Mouse (Mus musculus) forebrain, embryonic 12.5 days (tissue): Measurements from ENCODE around the gene Csnk1g2. TPM values are rescaled to one million over a fixed set of nuclear protein-coding genes. Genes with fewer than 3 reads are reported as not detected.
A peak's percentile ranks its signal among the peaks of the same experiment; 100 is the strongest.

Experiments
- ATAC-seq: fragments of 200-750 bp; cut with Nextera tagmentation; 2 replicates; pipeline ENCODE4 v1.8.0; 2017; ENCODE audit warnings: moderate TSS enrichment; ENCODE audit not compliant: low FRiP score
- H3K27ac ChIP-seq: fragments of 300-500 bp; sonication (generic); 2 replicates; pipeline ENCODE4 v1.5.1; 2016; ENCODE audit warnings: mild to moderate bottlenecking
- H3K27me3 ChIP-seq: fragments of 300-500 bp; sonication (generic); 2 replicates; pipeline ENCODE4 v1.6.1; 2016; ENCODE audit warnings: mild to moderate bottlenecking
- H3K36me3 ChIP-seq: fragments of 300-500 bp; sonication (generic); replicated peaks from 2 replicates; pipeline ENCODE4 v1.6.1; 2016; ENCODE audit warnings: mild to moderate bottlenecking
- H3K4me1 ChIP-seq: fragments of 300-500 bp; sonication (generic); 2 replicates; pipeline ENCODE4 v1.6.1; 2016
- H3K4me2 ChIP-seq: fragments of 300-500 bp; sonication (generic); 2 replicates; pipeline ENCODE4 v1.6.1; 2016; ENCODE audit warnings: mild to moderate bottlenecking, moderate library complexity
- H3K4me3 ChIP-seq: fragments of 300-500 bp; sonication (generic); replicated peaks from 2 replicates; pipeline ENCODE4 v1.5.1; 2016; ENCODE audit warnings: mild to moderate bottlenecking
- H3K9ac ChIP-seq: fragments of 300-500 bp; sonication (generic); 2 replicates; pipeline ENCODE4 v1.6.1; 2016; ENCODE audit warnings: mild to moderate bottlenecking
- H3K9me3 ChIP-seq: fragments of 300-500 bp; sonication (generic); 2 replicates; pipeline ENCODE4 v1.6.1; 2016
- WGBS: fragments of 180-500 bp; shearing (Covaris S2); methylation state at CpG from one replicate; pipeline ENCODE4 v1.1.7; 2016; 5-methylcytosine and 5-hydroxymethylcytosine counted together
- polyA plus RNA-seq: library from polyadenylated mRNA; unstranded; fragments of >200 nt; fragmentation: Nextera tagmentation; extraction: Ambion mirVana; gene quantifications from 2 replicates; pipeline ENCODE4 v1.2.1, GENCODE M21; 2016

Gene Csnk1g2
- polyA plus RNA-seq, 1 experiment from 2014 or later = 161 TPM

DNA sequence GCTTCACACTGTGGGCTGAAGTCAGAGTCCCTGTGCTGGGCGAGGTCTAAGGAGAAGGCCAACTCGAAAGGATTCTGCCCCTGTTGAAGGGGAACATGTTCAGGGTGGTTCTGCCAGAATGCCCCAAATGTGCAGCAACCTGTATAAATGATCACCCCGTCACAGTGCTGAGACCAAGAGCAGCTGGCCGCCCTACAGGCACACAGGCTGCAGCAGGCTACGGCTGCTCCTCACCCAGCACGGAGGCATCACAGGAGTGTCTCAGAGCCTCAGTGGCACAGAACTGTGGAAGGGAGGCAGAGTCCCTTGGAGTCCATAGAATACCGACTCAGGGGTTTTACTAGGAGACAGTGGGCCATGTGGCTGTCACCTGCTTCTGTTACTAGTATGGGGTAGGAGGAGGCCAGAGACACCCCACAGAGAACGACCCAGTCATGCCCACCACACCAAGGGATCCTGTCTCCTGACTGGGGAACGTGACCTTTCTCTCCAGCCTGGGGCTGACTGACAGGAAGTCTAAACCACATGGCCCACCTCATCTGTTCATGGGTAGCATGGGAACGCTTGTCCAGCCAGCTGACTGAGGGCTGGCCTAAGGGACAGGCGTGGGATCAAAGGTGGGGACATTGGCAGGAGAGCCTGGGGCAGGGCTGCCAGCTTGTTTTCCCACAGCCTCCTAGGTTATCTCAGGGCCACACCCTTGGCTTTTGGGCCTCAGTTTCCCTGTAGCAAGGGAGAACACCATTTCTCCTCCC lies 49.5 kb downstream of the Csnk1g2 start:
- no peaks in the 10 kb centered on the region for H3K9me3 ChIP-seq

DNA sequence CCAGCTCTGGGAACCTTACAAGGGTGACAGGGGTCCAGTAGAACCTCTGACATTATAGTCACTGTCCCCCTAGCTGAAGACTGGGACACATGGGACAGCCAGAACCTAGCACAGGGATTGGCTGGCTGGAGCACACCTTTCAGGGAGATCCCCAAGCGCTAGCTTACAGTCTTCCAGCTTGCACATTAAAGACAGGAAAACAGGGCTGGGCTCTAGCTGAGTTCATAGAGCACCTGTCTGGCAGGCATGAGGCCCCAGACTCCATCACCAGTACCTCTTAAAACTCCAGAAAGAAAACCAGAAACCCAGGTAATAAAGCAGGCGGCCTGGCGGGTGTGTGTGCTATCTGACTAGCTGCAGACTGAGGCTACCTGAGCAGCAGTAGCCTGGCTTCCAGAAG lies 51.1 kb downstream of the Csnk1g2 start:
- peaks cover 52% of the 10 kb centered on the region for H3K4me1 ChIP-seq
- no peak overlapping the region for H3K27ac ChIP-seq
- no peaks in the 10 kb centered on the region for H3K27me3 ChIP-seq
- ATAC-seq = no peak
- H3K4me3 ChIP-seq = peak overlapping the region; percentile 98
- H3K36me3 ChIP-seq = peaks cover 43% of the 10 kb centered on the region
- H3K4me2 ChIP-seq = peak overlapping the region; percentile 93
- H3K9me3 ChIP-seq = no peaks in the 10 kb centered on the region
- WGBS = 90% methylated on average over 3 of the region's 3 CpGs
- peak overlapping the region; percentile 99; the same call in 1 of the 2 replicates for H3K9ac ChIP-seq

More for the DNA sequence above, 49.5 kb downstream of the Csnk1g2 start:
- no peak overlapping the region for H3K27ac ChIP-seq
- H3K27me3 ChIP-seq = no peaks in the 10 kb centered on the region
- peaks cover 36% of the 10 kb centered on the region for H3K4me1 ChIP-seq
- no peak overlapping the region for H3K4me3 ChIP-seq
- peaks cover 59% of the 10 kb centered on the region for H3K36me3 ChIP-seq
- ATAC-seq = no peak
- 86% methylated on average over 11 of the region's 11 CpGs for WGBS
- H3K4me2 ChIP-seq = no peak overlapping the region
- peak overlapping the region; percentile 5; the same call in 1 of the 2 replicates for H3K9ac ChIP-seq

DNA sequence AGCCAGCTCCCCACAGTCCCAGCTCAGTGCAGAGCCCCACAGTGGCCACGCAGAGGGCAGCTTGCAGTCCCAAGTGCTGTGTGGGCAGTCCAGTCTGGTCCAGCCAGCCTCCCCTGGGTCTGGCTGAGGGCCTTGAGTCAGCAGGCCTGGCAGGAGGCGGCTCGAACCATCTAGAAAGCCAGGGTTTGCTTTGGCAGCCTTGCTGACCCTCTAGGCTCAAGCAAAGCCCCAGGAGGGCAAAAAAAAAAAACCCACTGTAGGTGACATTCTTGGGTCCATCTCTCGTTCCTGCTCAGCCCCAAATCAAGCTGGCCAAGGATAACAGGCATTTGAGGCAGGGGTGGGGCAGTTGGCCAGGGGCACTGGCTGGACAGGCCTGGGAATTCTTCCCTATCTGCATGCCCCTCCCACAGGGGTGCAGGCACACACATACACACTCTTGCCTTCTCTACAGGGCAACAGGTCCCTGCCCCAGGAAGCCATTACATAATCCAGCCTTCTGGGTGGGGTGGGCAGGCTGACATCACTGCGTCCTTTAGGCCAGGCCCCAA lies 51.6 kb downstream of the Csnk1g2 start:
- H3K4me2 ChIP-seq = peak overlapping the region; percentile 93
- peaks cover 57% of the 10 kb centered on the region for H3K4me1 ChIP-seq
- H3K9me3 ChIP-seq = no peaks in the 10 kb centered on the region
- H3K27me3 ChIP-seq = no peaks in the 10 kb centered on the region
- peaks cover 38% of the 10 kb centered on the region for H3K36me3 ChIP-seq
- H3K9ac ChIP-seq = peak overlapping the region; percentile 99
- no peak for ATAC-seq
- WGBS = 77% methylated on average over 5 of the region's 5 CpGs
- peak overlapping the region; percentile 98 for H3K4me3 ChIP-seq
- no peak overlapping the region for H3K27ac ChIP-seq

DNA sequence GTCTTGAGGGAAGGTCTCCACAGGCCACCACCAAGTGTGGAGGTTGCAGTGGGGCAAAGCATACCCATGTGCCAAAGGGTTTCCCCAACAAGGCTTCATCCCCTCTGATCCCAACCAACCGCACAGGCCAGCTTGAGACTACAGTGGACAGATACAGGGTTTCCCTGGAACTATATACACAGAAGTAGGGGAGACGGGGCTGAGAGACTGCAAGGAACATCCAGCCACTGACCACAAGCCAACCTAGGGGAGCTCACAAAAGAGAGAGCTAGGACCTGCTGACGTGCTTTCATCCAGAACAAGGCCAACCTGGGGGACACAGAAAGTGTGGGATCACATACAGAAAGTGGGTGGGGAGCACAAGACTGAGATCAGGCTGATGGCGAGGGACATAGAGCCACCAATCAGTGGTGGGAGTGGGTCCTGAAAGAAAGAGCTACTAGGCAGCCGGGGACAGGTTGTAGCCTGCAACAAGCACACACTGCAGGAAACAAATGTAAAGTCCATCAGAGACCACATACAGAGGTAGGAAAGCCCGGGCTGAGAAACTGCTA lies 52.3 kb downstream of the Csnk1g2 start:
- 24% methylated on average over 6 of the region's 6 CpGs for WGBS

DNA sequence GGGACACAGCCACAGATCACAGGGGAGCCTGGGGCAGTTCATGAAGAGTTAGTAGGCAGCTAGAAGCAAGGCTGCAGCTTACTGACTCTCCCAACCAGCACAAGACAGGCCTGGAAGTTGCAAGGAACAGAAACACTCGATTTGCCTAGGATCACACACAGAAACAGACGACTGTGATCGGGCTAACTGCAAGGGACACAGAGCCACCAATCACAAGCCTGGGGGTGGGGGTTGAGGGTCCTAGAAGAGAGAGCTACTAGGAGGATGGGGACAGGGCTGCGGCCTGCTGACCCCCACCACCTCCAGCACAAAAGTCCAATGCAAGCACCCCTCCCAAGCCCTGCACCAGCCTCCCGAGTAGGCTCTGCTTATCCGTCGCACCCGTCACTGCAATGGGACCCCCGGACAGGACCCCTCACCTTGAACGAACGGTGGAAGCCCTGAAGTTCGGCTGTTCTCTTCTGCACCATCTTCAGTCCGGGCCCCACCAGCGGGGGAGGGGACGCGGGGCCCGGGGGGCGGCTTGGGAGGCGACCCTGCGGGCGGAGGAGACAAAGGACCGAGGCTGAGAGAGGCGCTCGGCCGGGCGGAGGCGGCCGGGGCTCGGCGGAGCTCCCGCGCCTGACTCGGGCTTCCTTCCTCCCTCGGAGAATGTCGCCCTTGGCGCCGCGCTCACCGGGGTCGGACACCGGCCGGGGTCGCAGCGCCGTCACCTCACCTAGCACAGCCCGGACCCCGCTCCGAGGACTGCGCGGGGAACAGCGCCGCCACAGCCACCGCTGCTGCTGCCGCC lies 53.0 kb downstream of the Csnk1g2 start:
- peaks cover 66% of the 10 kb centered on the region for H3K4me1 ChIP-seq

More for the DNA sequence above, 52.3 kb downstream of the Csnk1g2 start:
- ATAC-seq = no peak
- Histone ChIP-seq H3K36me3 (peaks cover 31% of the 10 kb centered on the region), H3K9me3 (no peaks in the 10 kb centered on the region), H3K9ac (peak overlapping the region; percentile 99), H3K27ac (peak overlapping the region; percentile 98), H3K27me3 (no peaks in the 10 kb centered on the region), H3K4me3 (peak overlapping the region; percentile 98), H3K4me1 (peaks cover 64% of the 10 kb centered on the region), H3K4me2 (peak overlapping the region; percentile 93)

DNA sequence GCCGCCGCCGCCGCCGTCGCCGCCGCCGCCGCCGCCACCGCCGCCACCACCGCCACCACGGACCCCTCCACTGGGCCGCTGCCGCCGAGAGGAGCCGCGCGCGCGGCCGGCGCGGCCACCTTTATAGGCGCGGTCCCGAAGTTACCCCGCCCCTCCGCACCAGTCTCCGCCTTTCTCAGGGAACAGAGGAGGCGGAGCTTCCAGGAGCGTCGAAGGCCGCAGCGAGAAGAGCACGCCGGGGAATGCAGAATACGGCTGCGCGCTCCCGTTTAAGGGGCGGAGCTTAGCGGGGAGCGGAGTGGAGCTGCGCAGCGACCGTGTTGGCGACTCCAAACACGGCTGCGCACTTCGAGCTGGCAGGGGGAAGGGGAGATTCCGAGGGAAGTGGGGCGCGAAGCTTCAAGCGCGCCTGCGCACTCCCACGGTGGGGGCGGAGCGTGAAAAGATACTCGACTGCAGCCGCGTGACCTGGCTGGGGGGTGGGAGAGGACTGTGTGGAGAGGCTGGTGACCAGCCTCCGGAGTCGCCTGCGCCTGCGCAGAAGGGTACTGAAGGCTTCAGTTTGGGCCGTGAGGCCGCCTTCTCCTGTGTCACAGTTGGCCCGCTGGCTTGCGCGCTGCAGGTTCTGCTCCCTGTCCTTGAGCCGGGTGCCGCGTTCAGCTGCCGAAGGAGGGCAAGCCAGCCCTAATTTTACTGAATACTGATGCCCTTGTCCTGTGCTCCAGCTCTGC lies 53.7 kb downstream of the Csnk1g2 start:
- peak overlapping the region; percentile 99 for H3K9ac ChIP-seq
- peaks cover 17% of the 10 kb centered on the region for H3K36me3 ChIP-seq
- peaks cover 66% of the 10 kb centered on the region for H3K4me1 ChIP-seq
- no peaks in the 10 kb centered on the region for H3K27me3 ChIP-seq
- peak; percentile 94 for ATAC-seq
- peak overlapping the region; percentile 98 for H3K27ac ChIP-seq
- H3K4me2 ChIP-seq = peak overlapping the region; percentile 93
- H3K4me3 ChIP-seq = peak overlapping the region; percentile 98
- no peaks in the 10 kb centered on the region for H3K9me3 ChIP-seq
- under 1% methylated on average over 62 of the region's 78 CpGs for WGBS

More for the DNA sequence above, 53.0 kb downstream of the Csnk1g2 start:
- no peaks in the 10 kb centered on the region for H3K9me3 ChIP-seq
- H3K4me3 ChIP-seq = peak overlapping the region; percentile 98
- H3K36me3 ChIP-seq = peaks cover 24% of the 10 kb centered on the region
- peak overlapping the region; percentile 98 for H3K27ac ChIP-seq
- peak; percentile 44 for ATAC-seq
- peak overlapping the region; percentile 99 for H3K9ac ChIP-seq
- H3K27me3 ChIP-seq = no peaks in the 10 kb centered on the region
- peak overlapping the region; percentile 93 for H3K4me2 ChIP-seq
- WGBS = 0% methylated on average over 34 of the region's 54 CpGs

DNA sequence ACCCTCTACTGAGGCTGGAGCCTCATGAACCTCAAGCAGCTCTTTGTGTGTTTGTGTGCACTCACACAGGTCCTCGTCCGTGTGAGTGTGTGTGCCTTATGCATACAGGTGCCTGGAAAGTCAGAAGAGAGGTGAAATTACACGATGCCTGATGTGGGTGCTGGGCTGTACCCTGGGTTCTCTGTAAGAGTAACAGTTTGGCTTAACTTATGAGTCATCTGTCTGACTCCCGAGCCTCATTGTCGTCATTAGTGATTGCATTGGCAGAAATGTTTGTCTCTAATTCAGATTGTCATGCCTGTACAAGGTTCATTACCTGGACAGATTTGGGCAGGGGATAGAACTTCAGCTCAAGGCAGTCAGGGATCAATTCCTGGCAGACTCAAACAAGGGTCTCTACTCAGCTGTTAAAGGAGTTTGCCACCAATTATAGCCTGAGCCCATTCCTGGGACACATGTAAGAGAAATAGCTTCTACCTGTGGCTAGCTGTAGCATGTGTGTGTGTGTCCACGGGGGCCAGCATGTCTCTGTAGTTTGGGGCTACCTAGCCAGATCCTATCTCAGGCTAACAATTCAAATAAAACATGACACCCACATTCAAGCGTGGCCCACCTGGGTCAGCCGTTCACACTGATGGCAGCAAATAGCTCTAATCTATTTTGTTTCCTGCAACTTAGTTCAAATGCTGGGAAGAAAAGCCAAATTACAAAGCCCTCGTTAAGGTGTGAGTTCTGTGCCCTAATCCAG lies 54.7 kb downstream of the Csnk1g2 start:
- Histone ChIP-seq H3K4me3 (peak overlapping the region; percentile 98), H3K4me1 (peaks cover 65% of the 10 kb centered on the region), H3K4me2 (peak overlapping the region; percentile 73), H3K36me3 (peaks cover 7% of the 10 kb centered on the region), H3K9ac (peak overlapping the region; percentile 99), H3K9me3 (no peaks in the 10 kb centered on the region), H3K27ac (peak overlapping the region; percentile 98), H3K27me3 (no peaks in the 10 kb centered on the region)
- 43% methylated on average over 9 of the region's 9 CpGs for WGBS
- ATAC-seq = no peak

DNA sequence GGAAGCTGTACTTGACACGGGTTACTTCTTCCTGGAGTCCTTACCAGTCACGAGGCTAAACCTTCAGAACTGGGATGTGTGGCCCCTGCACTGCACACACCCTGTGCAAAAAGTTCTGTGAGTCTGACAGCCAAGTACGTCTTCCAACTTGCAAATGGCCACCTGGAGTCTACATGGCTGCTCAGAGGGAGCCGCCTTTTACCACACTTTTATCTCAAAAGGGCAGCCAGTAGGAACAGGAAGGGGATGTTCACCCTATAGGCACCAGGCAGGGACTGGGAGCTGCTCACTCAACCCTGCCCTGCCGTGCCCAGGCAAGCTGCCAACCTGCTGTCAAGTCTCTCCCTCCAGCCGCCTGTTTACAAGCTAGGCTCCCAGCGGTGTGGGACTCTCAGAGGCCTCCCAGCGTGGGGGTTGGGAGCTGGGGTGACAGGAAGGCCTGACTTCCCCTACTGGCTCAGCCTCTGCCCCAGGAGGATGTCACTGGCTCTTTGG lies 55.4 kb downstream of the Csnk1g2 start, which contains the start of gene Mknk2:
Mknk2 (minus strand) TSS at position 171 of the 495 bp plus-strand sequence.
- Histone ChIP-seq H3K36me3 (peaks cover 2% of the 10 kb centered on the region), H3K4me2 (peak within 1 kb of the TSS; percentile 73), H3K27ac (peak within 1 kb of the TSS; percentile 98), H3K4me1 (peaks cover 58% of the 10 kb centered on the region), H3K27me3 (no peaks in the 10 kb centered on the region), H3K4me3 (peak within 1 kb of the TSS; percentile 98), H3K9me3 (no peaks in the 10 kb centered on the region), H3K9ac (peak within 1 kb of the TSS; percentile 99)
- ATAC-seq = peak; percentile 9; the same call in 1 of the 2 replicates
- WGBS = 34% methylated on average over 8 of the region's 8 CpGs

DNA sequence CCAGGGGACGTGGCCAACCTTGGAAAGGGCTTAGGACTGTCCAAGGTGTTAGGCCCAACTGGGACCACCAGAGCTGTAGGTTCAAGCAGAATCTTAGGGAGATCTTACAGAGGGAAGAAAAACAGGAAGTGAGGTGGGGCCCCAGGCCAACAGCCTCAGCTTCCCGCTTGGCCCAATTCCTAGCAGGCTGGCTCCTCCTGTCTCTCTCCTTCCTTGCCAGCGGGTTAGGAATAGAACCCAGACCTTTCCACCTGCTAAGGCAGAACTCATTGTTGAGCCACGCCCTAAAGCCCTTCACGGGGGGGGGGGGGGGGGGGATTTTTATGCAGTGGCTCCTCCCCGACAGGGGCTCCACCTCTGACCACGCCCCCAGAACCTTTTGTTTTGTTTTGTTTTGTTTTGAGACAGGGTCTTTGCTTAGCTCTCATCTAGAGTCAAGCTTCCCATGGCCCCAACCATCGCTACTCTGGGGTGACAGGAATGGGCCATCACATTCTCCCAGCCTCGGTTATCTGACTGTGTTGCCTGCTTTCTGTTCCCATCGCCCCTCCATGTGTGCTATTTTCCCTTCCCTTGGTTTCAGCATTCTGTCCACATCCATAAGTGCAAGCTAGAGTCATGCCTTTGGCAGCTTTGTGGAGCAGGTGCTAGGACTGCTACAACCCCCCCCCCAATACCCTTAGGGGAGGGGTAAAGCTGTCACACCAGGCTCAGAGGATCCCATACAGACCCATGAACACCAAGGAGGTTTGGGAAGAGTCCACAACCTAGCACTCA lies 56.2 kb downstream of the Csnk1g2 start:
- Histone ChIP-seq H3K9me3 (no peaks in the 10 kb centered on the region), H3K4me2 (peak overlapping the region; percentile 73), H3K36me3 (peaks cover 10% of the 10 kb centered on the region), H3K4me3 (0 out of 2 replicates have a peak overlapping the region, but pooled peaks have one; percentile 11), H3K27me3 (no peaks in the 10 kb centered on the region), H3K9ac (peak overlapping the region; percentile 99; the same call in 1 of the 2 replicates), H3K27ac (peak overlapping the region; percentile 98), H3K4me1 (peaks cover 51% of the 10 kb centered on the region)
- no peak for ATAC-seq
- 52% methylated on average over 9 of the region's 10 CpGs for WGBS

DNA sequence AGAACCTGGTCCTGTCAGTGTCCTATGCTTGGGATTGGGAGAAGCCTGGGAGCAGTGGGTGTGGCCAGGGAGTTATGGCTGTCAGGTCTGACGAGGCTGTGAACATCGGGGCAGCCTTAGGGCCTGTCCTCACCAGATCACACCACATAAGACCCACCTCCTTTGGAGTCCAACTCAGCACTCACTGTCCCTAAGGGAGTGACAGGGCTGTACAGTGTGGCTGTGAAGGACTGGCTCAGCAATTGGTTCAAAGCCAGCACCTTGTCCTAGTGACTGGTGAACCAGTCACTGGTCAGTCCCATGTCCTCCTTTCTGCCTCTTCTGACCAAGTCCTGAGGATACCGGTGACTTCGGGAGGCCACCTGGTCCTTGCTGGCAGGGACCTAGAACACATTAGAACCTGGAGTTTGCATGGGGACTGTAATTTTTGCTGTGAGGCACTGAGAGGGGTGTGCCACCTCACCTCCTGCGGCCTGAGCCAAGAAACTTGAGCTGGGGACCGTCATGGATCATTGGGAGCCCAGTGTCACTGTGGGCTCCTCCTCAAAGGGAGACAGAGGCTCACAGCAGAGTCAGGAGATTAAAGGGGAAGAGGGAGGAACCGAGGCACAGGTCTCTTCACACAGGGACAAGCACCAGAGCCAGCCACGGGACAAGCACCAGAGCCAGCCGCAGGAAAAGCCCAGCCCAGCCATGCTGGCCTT lies 57.1 kb downstream of the Csnk1g2 start:
- no peak overlapping the region; the same call in 1 of the 2 replicates for H3K27ac ChIP-seq
- no peak for ATAC-seq
- 64% methylated on average over 9 of the region's 9 CpGs for WGBS
- H3K9ac ChIP-seq = no peak overlapping the region
- no peak overlapping the region for H3K4me2 ChIP-seq
- peaks cover 19% of the 10 kb centered on the region for H3K36me3 ChIP-seq
- H3K4me1 ChIP-seq = peaks cover 42% of the 10 kb centered on the region
- H3K9me3 ChIP-seq = no peaks in the 10 kb centered on the region
- H3K27me3 ChIP-seq = no peaks in the 10 kb centered on the region
- H3K4me3 ChIP-seq = no peak overlapping the region
